Mouse (Mus musculus): ENCODE measurements around the gene 0610009B22Rik. TPM values are rescaled to one million over a fixed set of nuclear protein-coding genes. Genes with fewer than 3 reads are reported as not detected.

Gene 0610009B22Rik
- total RNA-seq, 2 experiments from 2014 or later, result 35.8 to 37.3 TPM

DNA sequence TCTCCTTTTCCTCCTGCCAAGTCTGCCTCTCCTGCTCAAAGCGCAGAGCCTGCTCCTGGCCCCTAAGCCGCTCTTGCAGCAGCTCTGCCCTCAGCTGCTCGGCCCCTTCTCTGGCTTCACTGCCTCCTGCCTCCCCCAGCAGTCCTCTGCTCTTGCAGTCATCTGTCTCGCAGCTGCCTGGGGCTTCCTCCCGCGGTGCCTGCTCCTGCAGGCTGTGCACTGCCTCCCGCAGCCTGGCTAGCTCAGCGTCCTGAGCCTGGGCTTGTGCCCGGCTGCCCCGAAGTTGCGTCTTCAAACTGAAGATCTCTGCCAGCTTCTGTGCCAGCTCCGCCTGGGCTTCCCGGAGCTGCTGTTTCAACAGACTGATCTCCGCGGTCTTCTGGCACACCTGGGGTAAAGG is 44.9 kb downstream of the 0610009B22Rik start:
- intact Hi-C loops (cut with DNase I), result no loop called here
- no peak for DNase-seq

DNA sequence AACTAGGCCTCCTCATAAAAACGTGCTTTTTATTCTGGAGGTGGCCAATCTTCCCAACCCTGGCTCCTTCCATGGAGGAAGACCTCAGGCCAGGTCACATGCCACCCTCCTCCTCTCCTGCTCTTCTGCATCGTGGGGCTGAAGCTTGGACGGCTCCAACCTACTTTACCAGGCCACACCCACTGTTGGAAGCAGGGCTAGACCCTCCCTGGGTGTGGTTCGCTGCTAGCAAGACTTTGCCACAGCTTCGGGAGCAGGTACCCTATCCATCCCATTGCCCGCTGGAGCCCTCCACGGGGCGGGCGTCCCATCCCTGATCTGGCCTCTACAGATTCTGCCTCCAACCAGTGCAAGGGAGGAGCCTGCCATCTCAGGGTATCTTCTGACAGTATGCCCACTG is 45.5 kb downstream of the 0610009B22Rik start:
- intact Hi-C loops (cut with DNase I), result no loop called here
- DNase-seq, result no peak

DNA sequence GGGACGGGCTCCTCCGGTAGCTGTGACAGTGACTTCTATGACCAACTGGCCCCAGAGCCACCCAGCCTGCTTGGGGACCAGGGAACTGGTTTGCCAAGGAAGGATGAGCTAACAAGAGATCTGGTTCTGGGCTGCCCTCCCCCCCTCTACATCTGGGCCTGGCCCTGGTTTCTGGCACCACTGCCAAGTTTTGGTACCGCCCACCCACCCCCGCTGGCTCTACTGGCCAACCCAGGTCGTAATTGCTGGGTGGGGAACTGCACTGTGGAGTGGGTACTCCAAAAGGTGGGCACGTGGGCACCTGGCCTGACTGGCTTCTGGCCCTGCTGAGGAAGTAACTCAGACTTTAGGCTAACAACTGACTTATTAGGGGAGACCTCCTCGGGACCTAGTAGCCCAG is 47.9 kb downstream of the 0610009B22Rik start:
- intact Hi-C loops (cut with DNase I), result no loop called here
- no peak for DNase-seq

DNA sequence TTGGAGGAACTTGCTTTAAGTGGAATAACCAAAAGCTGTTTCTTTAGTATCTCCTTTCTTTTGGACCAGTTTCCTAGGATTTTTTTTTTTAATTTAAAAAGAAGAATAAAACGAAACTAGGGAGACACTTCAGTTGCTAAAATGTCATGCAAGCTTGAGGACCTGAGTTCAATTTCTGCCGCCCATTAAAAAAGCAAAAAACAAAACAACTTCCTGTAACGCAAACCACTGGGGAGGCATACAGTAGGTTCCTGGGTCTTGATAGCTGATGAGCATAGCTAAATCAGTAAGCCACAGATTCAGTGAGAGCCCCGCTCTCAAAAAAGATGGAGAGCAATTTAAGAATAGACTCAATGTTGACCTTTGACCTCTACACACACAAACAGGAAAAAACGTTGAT is 50.2 kb downstream of the 0610009B22Rik start:
- intact Hi-C loops (cut with DNase I), result no loop called here
- DNase-seq, result no peak

DNA sequence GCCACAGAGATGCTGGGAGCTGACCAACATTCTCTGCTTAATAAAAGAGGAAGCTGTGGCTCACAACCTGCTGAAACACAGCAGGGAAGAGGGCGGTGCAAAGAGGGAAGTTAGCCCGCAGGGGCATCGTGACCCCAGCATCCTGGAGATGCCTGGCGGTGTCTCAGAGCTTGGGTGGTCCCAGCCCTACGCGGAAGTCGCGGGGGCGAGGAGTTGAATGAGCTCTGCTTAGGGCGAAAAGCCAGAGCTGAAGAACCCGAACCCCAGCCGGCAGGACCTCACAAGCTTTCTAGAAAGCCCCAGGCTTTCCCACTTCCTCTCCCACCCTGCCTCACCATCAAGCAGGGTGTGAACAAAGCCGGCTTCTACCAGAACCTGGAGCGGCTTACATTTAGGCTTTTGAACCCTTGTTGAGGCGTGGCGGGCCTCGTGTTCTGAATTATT is 50.7 kb downstream of the 0610009B22Rik start:
- intact Hi-C loops (cut with DNase I), result no loop called here

DNA sequence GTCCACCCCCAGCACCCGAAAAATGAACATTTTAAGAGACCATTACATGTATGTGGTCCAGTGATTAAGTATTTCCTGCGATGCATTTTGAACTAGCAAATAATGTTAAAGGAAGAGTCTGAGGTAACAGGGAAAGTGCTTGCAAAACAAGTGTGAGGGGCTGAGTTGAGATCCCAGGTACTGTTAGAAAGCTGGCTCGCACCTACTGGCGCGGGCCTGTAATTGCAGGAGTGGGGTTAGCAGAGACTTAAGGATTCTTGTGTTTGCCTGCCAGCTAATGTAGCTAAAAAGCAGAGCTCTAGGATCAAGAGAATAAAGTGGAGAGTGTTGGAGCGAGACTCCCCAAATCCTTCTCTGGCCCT is 52.4 kb downstream of the 0610009B22Rik start:
- intact Hi-C loops (cut with DNase I), result no loop called here
- DNase-seq, result peak; percentile 55 to 65

More for the DNA sequence above, 50.7 kb downstream of the 0610009B22Rik start:
- peak; percentile 48 to 50 for DNase-seq

DNA sequence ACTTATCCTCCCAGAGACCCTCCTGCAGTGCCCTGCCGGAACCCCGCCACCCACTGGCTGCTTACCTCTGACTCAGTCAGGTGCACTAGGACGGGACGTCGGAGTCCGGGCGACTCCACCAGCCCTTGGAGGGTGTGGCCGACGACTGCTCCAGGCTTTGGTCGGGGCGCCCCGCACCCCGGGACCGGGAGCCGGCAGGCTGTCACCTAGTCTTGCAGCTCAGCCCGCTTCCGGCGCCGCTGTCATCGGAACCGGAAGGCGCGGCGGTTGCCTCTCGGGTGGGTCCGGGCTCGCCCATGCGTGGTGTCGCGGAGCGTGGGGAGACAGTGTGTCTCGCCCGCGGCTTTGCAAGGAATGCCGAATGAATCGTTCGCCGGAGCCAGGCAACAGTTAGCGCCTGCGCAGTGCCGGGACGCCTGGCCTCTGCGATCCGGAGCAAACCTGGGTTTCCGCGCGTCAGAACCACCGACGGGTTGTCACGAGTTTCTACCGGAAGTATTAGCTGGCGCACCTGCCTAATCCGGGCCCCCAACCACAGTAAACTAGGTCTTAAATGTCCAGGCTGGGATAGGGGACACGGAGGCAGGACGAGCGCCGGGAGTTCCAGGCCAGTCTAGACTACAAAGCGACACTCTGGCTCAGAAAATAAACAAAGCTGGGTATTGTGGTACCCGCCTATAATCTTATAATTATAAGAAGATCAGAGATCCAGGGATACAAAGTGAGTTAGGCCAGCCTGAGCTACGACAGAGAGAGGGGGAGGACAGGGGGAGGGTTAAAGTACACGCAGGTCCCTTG is 53.0 kb downstream of the 0610009B22Rik start, which contains the start of gene Rmnd5b:
Gene Rmnd5b, minus strand, starts transcription at position 372 of the 798 bp plus-strand sequence.
- intact Hi-C loops (cut with DNase I), result no loop called here
- peak; percentile 89 to 90 for DNase-seq

Other genes starting within 250 kb of the 0610009B22Rik start
- gene Phykpl, start 104.1 kb downstream of the 0610009B22Rik start, total RNA-seq (2021), result 10 to 100 TPM; 10.3 to 10.4 TPM
- 100 to 1,000 TPM; 141 to 163 TPM for gene Hnrnpab, start 82.0 kb downstream of the 0610009B22Rik start, total RNA-seq (2021)
- 10 to 100 TPM; 19.5 to 21.3 TPM for gene Nhp2, start 69.1 kb downstream of the 0610009B22Rik start, total RNA-seq (2021)
- gene Rmnd5b, start 53.0 kb downstream of the 0610009B22Rik start, total RNA-seq (2021), result 10 to 100 TPM; 16.0 to 16.3 TPM
- gene N4bp3, start 38.0 kb downstream of the 0610009B22Rik start, total RNA-seq (2021), result 10 to 100 TPM; 22.1 to 23.1 TPM
- 1 to 10 TPM; 1.3 to 1.4 TPM for gene D930048N14Rik, start 37.9 kb downstream of the 0610009B22Rik start, total RNA-seq (2021)
- gene Sec24a, start 74.8 kb upstream of the 0610009B22Rik start, total RNA-seq (2021), result 10 to 100 TPM; 18.3 to 18.4 TPM
- 100 to 1,000 TPM in 1 of 2 experiments, 10 to 100 TPM in 1; 95.8 to 109 TPM for gene Sar1b, start 74.8 kb upstream of the 0610009B22Rik start, total RNA-seq (2021)
- 1 to 10 TPM; 8.3 to 10.0 TPM for gene Jade2, start 168.8 kb upstream of the 0610009B22Rik start, total RNA-seq (2021)